Mouse (Mus musculus): ENCODE data around the gene Jrkl.
A peak's percentile ranks its signal among the peaks of the same experiment; 100 is the strongest.

Jrkl gene

GRCm38 (mm10) chr9:13245481-13245880, at the start of gene Jrkl:
TSS of gene Jrkl (minus strand) at chr9:13245829.
- peak; percentile 5 for DNase-seq (ENCODE audit: low spot score)

- no peak for DNase-seq (ENCODE audit: low spot score)
These were observed 41.9 kb upstream of the Jrkl start for GRCm38 (mm10) chr9:13287482-13287881.

- no peak for DNase-seq (ENCODE audit: low spot score)
These were observed 27.6 kb upstream of the Jrkl start for GRCm38 (mm10) chr9:13273219-13273618.

- DNase-seq (ENCODE audit: low spot score) = no peak
These were observed 15.4 kb upstream of the Jrkl start for GRCm38 (mm10) chr9:13260980-13261379.

- DNase-seq (ENCODE audit: low spot score) = no peak
These were observed 12.5 kb upstream of the Jrkl start for GRCm38 (mm10) chr9:13258173-13258572.

GRCm38 (mm10) chr9:13256726-13257125, 11.1 kb upstream of the Jrkl start:
- DNase-seq (ENCODE audit: low spot score) = no peak

- no peak for DNase-seq (ENCODE audit: low spot score)
These were observed 5.6 kb upstream of the Jrkl start for GRCm38 (mm10) chr9:13251251-13251650.

GRCm38 (mm10) chr9:13248104-13248503, 2.5 kb upstream of the Jrkl start:
- DNase-seq (ENCODE audit: low spot score) = no peak

- DNase-seq (ENCODE audit: low spot score) = peak; percentile 62
These were observed 1.4 kb upstream of the Jrkl start, which contains the start of gene Ccdc82 for GRCm38 (mm10) chr9:13246815-13247638. TSS of gene Ccdc82 (plus strand) at chr9:13246955.

- no peak for DNase-seq (ENCODE audit: low spot score)
These were observed 3.3 kb downstream of the Jrkl start for GRCm38 (mm10) chr9:13242321-13242720.

GRCm38 (mm10) chr9:13231545-13232216, 13.9 kb downstream of the Jrkl start:
- no peak for DNase-seq (ENCODE audit: low spot score)

- DNase-seq (ENCODE audit: low spot score) = no peak
These were observed 15.1 kb downstream of the Jrkl start for GRCm38 (mm10) chr9:13230553-13230952.

GRCm38 (mm10) chr9:13225872-13226271, 19.8 kb downstream of the Jrkl start:
- DNase-seq (ENCODE audit: low spot score) = no peak

GRCm38 (mm10) chr9:13206369-13206768, 39.3 kb downstream of the Jrkl start:
- no peak for DNase-seq (ENCODE audit: low spot score)

GRCm38 (mm10) chr9:13203681-13204080, 41.9 kb downstream of the Jrkl start:
- no peak for DNase-seq (ENCODE audit: low spot score)

- DNase-seq (ENCODE audit: low spot score) = no peak
These were observed 42.5 kb downstream of the Jrkl start for GRCm38 (mm10) chr9:13203109-13203508.

- no peak for DNase-seq (ENCODE audit: low spot score)
These were observed 45.5 kb downstream of the Jrkl start for GRCm38 (mm10) chr9:13200079-13200478.

- no peak for DNase-seq (ENCODE audit: low spot score)
These were observed 49.9 kb downstream of the Jrkl start for GRCm38 (mm10) chr9:13195762-13196161.

- DNase-seq (ENCODE audit: low spot score) = no peak
These were observed 50.4 kb downstream of the Jrkl start for GRCm38 (mm10) chr9:13195268-13195667.

- no peak for DNase-seq (ENCODE audit: low spot score)
These were observed 51.0 kb downstream of the Jrkl start for GRCm38 (mm10) chr9:13194619-13195018.

Measured in ovary, postnatal 10 days (tissue).